Mouse (Mus musculus) kidney, embryonic 15.5 days (tissue): Measurements from ENCODE around the gene Faah. TPM values are rescaled to one million over a fixed set of nuclear protein-coding genes. Genes with fewer than 3 reads are reported as not detected.

Experiments used
- ATAC-seq: fragments of 200-750 bp; cut with Nextera tagmentation; replicated peaks from 2 replicates; pipeline ENCODE4 v1.8.0; 2017; ENCODE audit warnings: moderate TSS enrichment; ENCODE audit not compliant: low FRiP score
- H3K27ac ChIP-seq: fragments of 300-500 bp; sonication (generic); 2 replicates; pipeline ENCODE4 v1.5.1; 2015; ENCODE audit warnings: mild to moderate bottlenecking, inconsistent platforms
- H3K27me3 ChIP-seq: fragments of 300-500 bp; sonication (generic); 2 replicates; pipeline ENCODE4 v1.6.1; 2015; ENCODE audit warnings: inconsistent platforms
- H3K36me3 ChIP-seq: fragments of 300-500 bp; sonication (generic); 2 replicates; pipeline ENCODE4 v1.6.1; 2015; ENCODE audit warnings: inconsistent platforms
- H3K4me1 ChIP-seq: fragments of 300-500 bp; sonication (generic); 2 replicates; pipeline ENCODE4 v1.6.1; 2015; ENCODE audit warnings: inconsistent platforms
- H3K4me2 ChIP-seq: fragments of 300-500 bp; sonication (generic); 2 replicates; pipeline ENCODE4 v1.6.1; 2015; ENCODE audit warnings: moderate library complexity, mild to moderate bottlenecking, inconsistent platforms
- H3K4me3 ChIP-seq: fragments of 300-500 bp; sonication (generic); replicated peaks from 2 replicates; pipeline ENCODE4 v1.5.1; 2015; ENCODE audit warnings: mild to moderate bottlenecking, inconsistent platforms
- H3K9ac ChIP-seq: fragments of 300-500 bp; sonication (generic); 2 replicates; pipeline ENCODE4 v1.6.1; 2015; ENCODE audit warnings: mild to moderate bottlenecking, inconsistent platforms
- H3K9me3 ChIP-seq: fragments of 300-500 bp; sonication (generic); replicated peaks from 2 replicates; pipeline ENCODE4 v1.6.1; 2016; ENCODE audit warnings: inconsistent platforms
- WGBS: fragments of 180-500 bp; shearing (Covaris S2); methylation state at CpG from one replicate; pipeline ENCODE4 v1.1.7; 2015; ENCODE audit warnings: mixed read lengths; 5-methylcytosine and 5-hydroxymethylcytosine counted together
- polyA plus RNA-seq: library from polyadenylated mRNA; unstranded; fragments of >200 nt; fragmentation: Nextera tagmentation; extraction: Ambion mirVana; gene quantifications from 2 replicates; pipeline ENCODE4 v1.2.1, GENCODE M21; 2015

Faah gene
- polyA plus RNA-seq, 1 experiment from 2014 or later = 10.5 TPM

- Histone ChIP-seq H3K27ac (no peak overlapping the region), H3K27me3 (no peaks in the 10 kb centered on the region), H3K9me3 (no peaks in the 10 kb centered on the region), H3K4me3 (no peak overlapping the region), H3K36me3 (peaks cover 67% of the 10 kb centered on the region), H3K4me1 (no peaks in the 10 kb centered on the region), H3K4me2 (no peak overlapping the region), H3K9ac (no peak overlapping the region)
- ATAC-seq = no peak
- WGBS = 96% methylated on average over 2 of the region's 2 CpGs
Observed at GRCm38 (mm10) chr4:116040466-116040865, 22.7 kb upstream of the Faah start.

- H3K4me1 ChIP-seq = no peaks in the 10 kb centered on the region; the same call in 1 of the 2 replicates
- H3K27ac ChIP-seq = no peak overlapping the region
- 87% methylated on average over 5 of the region's 5 CpGs for WGBS
- H3K27me3 ChIP-seq = no peaks in the 10 kb centered on the region
- no peak overlapping the region for H3K4me2 ChIP-seq
- no peaks in the 10 kb centered on the region for H3K9me3 ChIP-seq
- H3K36me3 ChIP-seq = peaks cover 53% of the 10 kb centered on the region
- ATAC-seq = no peak
- no peak overlapping the region for H3K9ac ChIP-seq
- no peak overlapping the region for H3K4me3 ChIP-seq
Observed at GRCm38 (mm10) chr4:116033374-116033773, 15.6 kb upstream of the Faah start.

GRCm38 (mm10) chr4:116032906-116033305 lies 15.2 kb upstream of the Faah start:
- peaks cover 48% of the 10 kb centered on the region for H3K36me3 ChIP-seq
- no peak overlapping the region for H3K27ac ChIP-seq
- WGBS = 89% methylated on average over 9 of the region's 9 CpGs
- no peaks in the 10 kb centered on the region; the same call in 1 of the 2 replicates for H3K4me1 ChIP-seq
- H3K4me2 ChIP-seq = no peak overlapping the region
- ATAC-seq = no peak
- no peaks in the 10 kb centered on the region for H3K9me3 ChIP-seq
- H3K4me3 ChIP-seq = no peak overlapping the region
- no peak overlapping the region for H3K9ac ChIP-seq
- no peaks in the 10 kb centered on the region for H3K27me3 ChIP-seq

DNA sequence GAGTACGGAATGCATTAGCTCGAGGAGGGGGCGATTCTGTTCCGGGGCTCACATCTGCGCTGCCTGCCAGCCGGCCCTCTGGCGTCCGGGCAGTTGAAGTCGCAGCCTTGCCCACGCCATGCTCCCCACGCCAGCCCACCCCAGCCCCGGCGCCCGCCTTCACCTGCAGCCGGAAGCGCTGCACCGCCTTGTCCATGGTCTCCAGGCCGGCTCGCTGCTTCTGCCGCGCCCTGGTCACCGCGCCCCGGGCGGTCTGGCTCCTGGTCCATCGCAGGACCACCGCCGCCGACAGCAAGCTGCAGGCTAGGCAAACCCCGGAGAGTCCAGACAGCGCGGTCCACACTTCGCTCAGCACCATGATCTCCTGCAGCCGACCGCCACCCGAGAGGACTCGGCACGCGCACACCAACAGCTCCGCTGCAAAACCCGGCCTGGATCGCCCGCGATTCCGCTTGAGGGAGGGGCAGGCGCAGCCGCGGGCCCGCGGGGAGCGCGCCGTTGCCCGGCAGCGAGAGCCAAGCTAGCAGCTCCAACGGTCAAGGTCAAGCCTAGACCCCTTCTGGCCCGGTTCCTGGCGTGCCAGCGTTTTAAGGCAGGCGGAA lies 325 bp downstream of the Faah start:
- H3K27ac ChIP-seq = peak overlapping the region; percentile 59; the same call in 1 of the 2 replicates
- peak overlapping the region; percentile 46 for H3K9ac ChIP-seq
- H3K4me2 ChIP-seq = peak overlapping the region; percentile 98
- H3K9me3 ChIP-seq = no peaks in the 10 kb centered on the region
- H3K27me3 ChIP-seq = peaks cover 69% of the 10 kb centered on the region
- peak overlapping the region; percentile 65 for H3K4me3 ChIP-seq
- peaks cover 23% of the 10 kb centered on the region for H3K4me1 ChIP-seq
- no peaks in the 10 kb centered on the region for H3K36me3 ChIP-seq
- ATAC-seq = peak; percentile 89
- whole genome bisulfite sequencing = under 1% methylated on average over 60 of the region's 60 CpGs

DNA sequence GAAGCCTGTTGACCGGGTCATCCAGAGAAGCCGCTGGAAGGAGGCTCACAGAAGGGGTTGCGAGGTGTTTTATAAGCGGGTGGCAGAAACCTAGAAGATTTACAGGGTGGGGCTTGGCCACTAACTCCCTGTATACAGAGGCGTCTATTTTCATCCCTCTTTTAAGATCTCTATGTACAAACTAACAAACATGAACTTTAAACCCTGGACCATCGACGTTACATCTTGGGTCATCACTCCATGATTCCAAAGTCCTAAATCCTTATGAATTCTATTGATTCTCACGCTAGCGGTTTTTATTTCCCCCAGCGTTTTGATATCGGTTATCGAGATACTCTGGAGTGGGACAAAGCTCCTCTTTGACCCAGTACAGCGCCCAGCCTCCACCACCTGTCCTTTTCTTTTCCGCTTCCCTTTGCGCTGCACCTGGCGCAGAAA lies 845 bp downstream of the Faah start:
- Histone ChIP-seq H3K9ac (peak overlapping the region; percentile 46), H3K27me3 (peaks cover 74% of the 10 kb centered on the region), H3K4me1 (peaks cover 23% of the 10 kb centered on the region), H3K9me3 (no peaks in the 10 kb centered on the region), H3K27ac (0 out of 2 replicates have a peak overlapping the region, but pooled peaks have one; percentile 59), H3K36me3 (no peaks in the 10 kb centered on the region), H3K4me2 (peak overlapping the region; percentile 98), H3K4me3 (peak overlapping the region; percentile 65)
- no peak for ATAC-seq
- 6% methylated on average over 16 of the region's 16 CpGs for WGBS

GRCm38 (mm10) chr4:116016396-116016795 lies 1.3 kb downstream of the Faah start:
- ATAC-seq = no peak
- Histone ChIP-seq H3K27me3 (peaks cover 77% of the 10 kb centered on the region), H3K9me3 (no peaks in the 10 kb centered on the region), H3K4me2 (peak overlapping the region; percentile 98), H3K4me1 (peaks cover 23% of the 10 kb centered on the region), H3K27ac (no peak overlapping the region), H3K9ac (peak overlapping the region; percentile 46; the same call in 1 of the 2 replicates), H3K36me3 (no peaks in the 10 kb centered on the region), H3K4me3 (peak overlapping the region; percentile 65)
- 14% methylated on average over 3 of the region's 3 CpGs for WGBS

GRCm38 (mm10) chr4:116015996-116016395 lies 1.7 kb downstream of the Faah start:
- Histone ChIP-seq H3K4me2 (peak overlapping the region; percentile 98), H3K4me1 (peaks cover 23% of the 10 kb centered on the region), H3K9me3 (no peaks in the 10 kb centered on the region), H3K36me3 (no peaks in the 10 kb centered on the region), H3K9ac (no peak overlapping the region), H3K4me3 (peak overlapping the region; percentile 65), H3K27ac (no peak overlapping the region), H3K27me3 (peaks cover 79% of the 10 kb centered on the region)
- 48% methylated on average over 8 of the region's 8 CpGs for WGBS
- ATAC-seq = no peak

DNA sequence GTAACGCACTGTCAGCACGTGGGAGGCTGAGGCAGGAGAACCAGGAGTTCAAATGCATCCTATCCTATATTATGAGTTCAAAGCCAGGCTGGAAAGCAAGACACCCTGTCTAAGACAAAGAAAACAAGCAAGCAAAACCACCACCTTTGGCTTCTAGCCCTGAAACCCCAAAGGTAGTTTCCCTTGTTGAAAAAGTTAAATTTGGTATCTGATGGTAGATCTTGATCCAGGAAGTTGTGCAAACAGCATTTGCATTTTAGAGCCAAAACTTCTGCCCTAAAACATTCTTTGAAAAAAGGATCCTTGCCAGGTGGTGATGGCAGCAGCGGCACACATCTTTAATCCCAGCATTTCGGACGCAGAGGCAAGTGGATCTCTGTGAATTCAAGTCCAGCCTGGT lies 2.2 kb downstream of the Faah start:
- Histone ChIP-seq H3K9me3 (no peaks in the 10 kb centered on the region), H3K4me3 (0 out of 2 replicates have a peak overlapping the region, but pooled peaks have one; percentile 65), H3K4me1 (peaks cover 23% of the 10 kb centered on the region), H3K27me3 (peaks cover 79% of the 10 kb centered on the region), H3K4me2 (no peak overlapping the region; the same call in 1 of the 2 replicates), H3K36me3 (no peaks in the 10 kb centered on the region), H3K27ac (no peak overlapping the region), H3K9ac (no peak overlapping the region)
- WGBS = 83% methylated on average over 5 of the region's 5 CpGs
- no peak for ATAC-seq

DNA sequence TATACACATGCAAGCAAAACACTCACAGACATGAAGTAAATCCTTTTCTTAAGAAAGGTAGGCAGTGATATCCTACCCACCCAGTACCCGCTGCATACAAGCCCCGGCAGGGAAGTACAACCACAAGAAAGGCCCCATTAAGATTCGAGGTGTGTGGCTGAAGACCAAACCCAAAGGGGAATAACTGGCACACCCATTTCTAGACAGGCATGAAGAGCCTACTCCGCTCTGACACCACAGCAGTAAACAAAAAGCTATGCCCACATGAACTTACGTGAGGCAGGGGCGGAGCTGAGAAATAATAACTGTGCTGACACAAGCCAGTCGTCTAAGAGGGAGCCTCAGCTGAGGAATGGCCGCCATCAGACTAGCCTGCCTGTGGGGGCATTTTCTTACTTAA lies 7.5 kb downstream of the Faah start:
- ATAC-seq = no peak
- peaks cover 19% of the 10 kb centered on the region for H3K4me1 ChIP-seq
- H3K36me3 ChIP-seq = no peaks in the 10 kb centered on the region
- H3K4me3 ChIP-seq = no peak overlapping the region
- WGBS = 76% methylated on average over 8 of the region's 8 CpGs
- H3K27me3 ChIP-seq = peaks cover 30% of the 10 kb centered on the region
- no peaks in the 10 kb centered on the region for H3K9me3 ChIP-seq
- no peak overlapping the region for H3K9ac ChIP-seq
- no peak overlapping the region for H3K4me2 ChIP-seq
- H3K27ac ChIP-seq = no peak overlapping the region

GRCm38 (mm10) chr4:116001206-116001605 lies 16.5 kb downstream of the Faah start:
- 77% methylated on average over 4 of the region's 4 CpGs for WGBS
- H3K4me1 ChIP-seq = peaks cover 5% of the 10 kb centered on the region; the same call in 1 of the 2 replicates
- no peaks in the 10 kb centered on the region for H3K36me3 ChIP-seq
- H3K4me2 ChIP-seq = no peak overlapping the region
- H3K9ac ChIP-seq = no peak overlapping the region
- H3K27ac ChIP-seq = no peak overlapping the region
- no peaks in the 10 kb centered on the region for H3K27me3 ChIP-seq
- no peak for ATAC-seq
- H3K4me3 ChIP-seq = no peak overlapping the region
- H3K9me3 ChIP-seq = no peaks in the 10 kb centered on the region

- Histone ChIP-seq H3K4me1 (peaks cover 3% of the 10 kb centered on the region; the same call in 1 of the 2 replicates), H3K9ac (no peak overlapping the region), H3K36me3 (no peaks in the 10 kb centered on the region), H3K4me2 (no peak overlapping the region), H3K9me3 (no peaks in the 10 kb centered on the region), H3K27ac (no peak overlapping the region), H3K27me3 (no peaks in the 10 kb centered on the region), H3K4me3 (no peak overlapping the region)
- ATAC-seq = no peak
- 57% methylated on average over 6 of the region's 6 CpGs for WGBS
Observed at GRCm38 (mm10) chr4:116000671-116001070, 17.1 kb downstream of the Faah start.

DNA sequence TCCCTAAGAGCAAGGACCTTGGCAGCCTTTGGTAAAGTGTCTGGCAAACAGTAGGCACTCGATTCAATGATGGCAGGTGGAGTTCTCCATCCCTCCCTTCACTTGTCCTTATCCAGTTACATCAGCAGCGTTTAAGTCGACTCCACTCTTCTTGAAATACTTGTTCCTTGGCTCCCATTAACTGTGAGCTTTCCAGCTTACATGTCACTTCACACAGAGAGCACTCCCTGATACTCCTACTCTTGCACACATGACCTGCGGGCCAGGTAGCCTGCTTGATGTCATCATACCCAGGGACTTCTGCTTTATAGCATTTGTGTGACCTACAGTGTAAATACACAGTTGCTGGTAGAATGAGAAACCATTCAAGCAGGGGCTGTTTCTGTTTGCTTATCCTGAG lies 21.0 kb downstream of the Faah start:
- H3K4me3 ChIP-seq = no peak overlapping the region
- H3K4me1 ChIP-seq = no peaks in the 10 kb centered on the region
- H3K36me3 ChIP-seq = no peaks in the 10 kb centered on the region
- H3K9me3 ChIP-seq = no peaks in the 10 kb centered on the region
- no peak for ATAC-seq
- no peak overlapping the region for H3K4me2 ChIP-seq
- no peak overlapping the region for H3K9ac ChIP-seq
- WGBS = 63% methylated on average over 4 of the region's 4 CpGs
- no peak overlapping the region for H3K27ac ChIP-seq
- H3K27me3 ChIP-seq = 0 out of 2 replicates have a peak, but pooled peaks cover 5% of the 10 kb centered on the region

DNA sequence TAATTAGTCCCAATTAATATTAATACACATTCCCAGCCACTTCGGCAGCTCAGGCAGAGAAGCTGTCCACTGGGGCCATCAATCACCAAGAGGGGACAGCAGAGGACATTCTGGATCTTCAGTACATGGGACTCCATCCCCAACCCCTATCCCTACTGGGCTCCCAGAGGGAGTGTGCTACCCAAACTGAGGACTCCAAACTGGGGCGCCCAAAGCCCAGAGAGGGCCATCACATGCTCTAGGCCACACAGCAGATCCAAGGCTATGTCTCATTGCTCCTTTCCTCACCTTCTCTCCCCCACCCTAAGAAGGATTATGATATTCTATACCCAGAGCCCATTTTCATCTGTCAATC lies 22.4 kb downstream of the Faah start:
- 82% methylated on average over 2 of the region's 2 CpGs for WGBS
- Histone ChIP-seq H3K36me3 (no peaks in the 10 kb centered on the region), H3K4me1 (no peaks in the 10 kb centered on the region)

More for the DNA sequence above, 22.4 kb downstream of the Faah start:
- H3K4me2 ChIP-seq = no peak overlapping the region
- 0 out of 2 replicates have a peak, but pooled peaks cover 5% of the 10 kb centered on the region for H3K27me3 ChIP-seq
- no peaks in the 10 kb centered on the region for H3K9me3 ChIP-seq
- no peak overlapping the region for H3K4me3 ChIP-seq
- H3K9ac ChIP-seq = no peak overlapping the region
- ATAC-seq = no peak
- no peak overlapping the region for H3K27ac ChIP-seq
